Mouse (Mus musculus) ES-E14 (cell line): ENCODE data around the gene Slc4a7. TPM values are rescaled to one million over a fixed set of nuclear protein-coding genes. Genes with fewer than 3 reads are reported as not detected.

ENCODE experiments used
- DNase-seq: peaks from one replicate; pipeline ENCODE4 v3.0.0-alpha.2; 2013; ENCODE audit warnings: low read depth, low spot score
- H3K27ac ChIP-seq: 2 replicates; pipeline ENCODE4 v1.5.1; 2012; ENCODE audit warnings: low read depth, mild to moderate bottlenecking, low read length, moderate library complexity, mixed read lengths; ENCODE audit not compliant: poor library complexity, insufficient read depth, severe bottlenecking
- H3K36me3 ChIP-seq: 2 replicates; pipeline ENCODE4 v1.6.1; 2012; ENCODE audit warnings: mild to moderate bottlenecking, low read length, moderate library complexity, mixed read lengths; ENCODE audit not compliant: control insufficient read depth, poor library complexity, insufficient read depth, severe bottlenecking
- H3K4me1 ChIP-seq, 2 experiments: fragments of 150-350 bp in 1 of 2; sonication (generic) in 1 of 2; 2 replicates each; pipeline ENCODE4 v1.6.1; 2012; ENCODE audit warnings: low read length in 2 of 2, mild to moderate bottlenecking in 1 of 2, mixed read lengths in 1 of 2; ENCODE audit not compliant: control insufficient read depth in 2 of 2, insufficient read depth in 2 of 2, poor library complexity in 1 of 2
- H3K4me3 ChIP-seq, 2 experiments: fragments of 150-350 bp in 1 of 2; sonication (generic) in 1 of 2; 2 replicates each; pipeline ENCODE4 v1.5.1; 2012; ENCODE audit warnings: low read length in 2 of 2, low read depth in 1 of 2, mild to moderate bottlenecking in 1 of 2, mixed read lengths in 1 of 2; ENCODE audit not compliant: insufficient read depth in 1 of 2, poor library complexity in 1 of 2, severe bottlenecking in 1 of 2
- H3K9ac ChIP-seq: 2 replicates; pipeline ENCODE4 v1.6.1; 2012; ENCODE audit warnings: low read depth, mild to moderate bottlenecking, low read length, mixed read lengths; ENCODE audit not compliant: poor library complexity, insufficient read depth, severe bottlenecking
- H3K9me3 ChIP-seq: fragments of 150-350 bp; sonication (generic); 2 replicates; pipeline ENCODE4 v1.6.1; 2012; ENCODE audit warnings: low read depth, mild to moderate bottlenecking, low read length; ENCODE audit not compliant: control insufficient read depth, insufficient read depth
- CHD2 ChIP-seq: IDR thresholded peaks from 2 replicates; pipeline ENCODE4 v1.6.1; 2014; ENCODE audit warnings: mild to moderate bottlenecking, low read depth, low read length, inconsistent platforms
- HCFC1 ChIP-seq: IDR thresholded peaks from 2 replicates; pipeline ENCODE4 v1.6.1; 2012; ENCODE audit warnings: low read length, inconsistent platforms, borderline replicate concordance; ENCODE audit not compliant: insufficient read depth
- MAFK ChIP-seq: IDR thresholded peaks from 2 replicates; pipeline ENCODE4 v1.6.1; 2014; ENCODE audit warnings: mild to moderate bottlenecking, low read depth, low read length, inconsistent platforms; ENCODE audit not compliant: insufficient read depth
- ZC3H11A ChIP-seq: IDR thresholded peaks from 2 replicates; pipeline ENCODE4 v1.6.1; 2012; ENCODE audit warnings: low read depth, mild to moderate bottlenecking, inconsistent platforms, low read length, borderline replicate concordance
- ZNF384 ChIP-seq: IDR thresholded peaks from 2 replicates; pipeline ENCODE4 v1.6.1; 2012; ENCODE audit warnings: low read depth, low read length, inconsistent platforms
- in situ Hi-C, 2 experiments: fragments of 600-800 bp; cut with MboI; formaldehyde crosslinking; loops; one replicate each; pipeline ENCODE4 v1.15.1; 2025; ENCODE audit warnings: low sequenced_read_pairs in 2 of 2, inconsistent platforms in 1 of 2; ENCODE audit not compliant: unreplicated experiment in 2 of 2
- total RNA-seq: library from RNA; depleted of rRNA; stranded (reverse); fragments of 300-350 nt; gene quantifications from 2 replicates; pipeline ENCODE4 v1.2.3, GENCODE M21; 2012

Gene Slc4a7
- total RNA-seq, 1 experiment = 55.5 TPM

DNA sequence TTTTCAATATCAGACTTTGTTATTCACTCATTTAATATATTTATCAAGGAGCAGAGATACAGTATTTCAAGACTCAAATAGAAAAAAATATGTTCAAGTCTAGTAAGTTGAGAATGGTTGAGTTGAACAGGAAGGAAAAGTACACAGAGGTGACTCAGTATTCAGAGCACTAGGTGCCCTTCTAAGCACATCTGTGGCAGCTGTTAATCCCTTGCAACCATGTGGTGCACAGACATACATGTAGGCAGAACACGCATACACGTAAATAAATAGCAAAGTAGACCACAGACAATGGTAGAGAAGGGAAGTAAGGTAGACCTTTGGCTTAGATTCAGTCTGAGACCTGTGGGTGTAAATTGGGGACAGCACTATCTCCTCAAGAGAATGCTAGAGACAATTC lies 13.7 kb downstream of the Slc4a7 start:
- no peaks in the 10 kb centered on the region for H3K36me3 ChIP-seq
- no peaks in the 10 kb centered on the region for H3K9me3 ChIP-seq
- TF ChIP-seq MAFK (no peak), HCFC1 (no peak), ZC3H11A (no peak), ZNF384 (no peak), CHD2 (no peak)
- DNase-seq = no peak
- in situ Hi-C loops = no loop called here
- H3K4me1 ChIP-seq = 0 out of 4 replicates have a peak, but pooled peaks cover 0 to 2% of the 10 kb centered on the region in 2 experiments
- no peak overlapping the region for H3K9ac ChIP-seq
- no peak overlapping the region for H3K27ac ChIP-seq
- H3K4me3 ChIP-seq = no peak overlapping the region

DNA sequence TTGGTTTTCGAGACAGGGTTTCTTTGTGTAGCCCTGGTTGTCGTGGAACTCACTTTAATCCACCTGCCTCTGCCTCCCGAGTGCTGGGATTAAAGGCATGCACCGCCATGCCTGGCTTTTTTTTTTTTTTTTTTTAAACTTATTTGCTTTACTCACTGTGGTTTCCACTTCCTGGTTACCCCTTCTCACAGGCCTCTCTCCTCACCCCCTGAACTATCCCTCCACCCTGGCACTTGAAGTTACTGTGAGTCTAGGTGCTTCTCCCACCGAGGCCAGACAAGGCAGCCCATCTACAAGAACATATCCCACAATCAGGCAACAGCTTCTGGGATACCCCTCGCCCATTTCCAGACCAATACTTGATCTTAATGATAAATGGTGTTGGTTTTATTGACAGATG lies 14.8 kb downstream of the Slc4a7 start:
- H3K27ac ChIP-seq = no peak overlapping the region
- no peak for TF ChIP-seq HCFC1
- TF ChIP-seq MAFK = no peak
- no peak for TF ChIP-seq CHD2
- no peak for TF ChIP-seq ZNF384
- TF ChIP-seq ZC3H11A = no peak
- H3K9me3 ChIP-seq = no peaks in the 10 kb centered on the region
- no peaks in the 10 kb centered on the region for H3K36me3 ChIP-seq
- in situ Hi-C loops = no loop called here
- H3K9ac ChIP-seq = no peak overlapping the region
- no peak overlapping the region for H3K4me3 ChIP-seq
- 0 out of 4 replicates have a peak, but pooled peaks cover 0 to 2% of the 10 kb centered on the region in 2 experiments for H3K4me1 ChIP-seq
- DNase-seq = no peak

DNA sequence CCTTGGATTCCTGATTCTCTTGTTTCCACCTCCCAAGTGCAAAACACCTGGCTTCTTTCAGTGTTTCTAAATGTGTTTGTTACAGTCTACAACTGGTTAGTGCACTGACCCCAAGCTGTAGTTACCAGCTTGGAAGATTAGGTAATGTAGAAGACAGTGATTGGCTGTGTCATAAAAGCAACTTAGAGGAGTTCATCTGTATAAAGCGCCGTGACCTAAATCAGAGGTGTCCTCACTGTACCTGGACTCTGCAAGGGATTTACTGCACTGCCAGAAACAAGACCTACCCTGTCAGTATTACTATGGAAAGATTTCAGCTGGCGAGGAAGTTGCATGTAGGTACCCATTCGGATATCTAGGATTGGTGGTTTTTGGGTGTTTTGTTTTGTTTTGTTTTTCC lies 16.5 kb downstream of the Slc4a7 start:
- no peak for TF ChIP-seq CHD2
- no peak for TF ChIP-seq MAFK
- no peak for TF ChIP-seq ZC3H11A
- no peak for TF ChIP-seq ZNF384
- no peak for TF ChIP-seq HCFC1

DNA sequence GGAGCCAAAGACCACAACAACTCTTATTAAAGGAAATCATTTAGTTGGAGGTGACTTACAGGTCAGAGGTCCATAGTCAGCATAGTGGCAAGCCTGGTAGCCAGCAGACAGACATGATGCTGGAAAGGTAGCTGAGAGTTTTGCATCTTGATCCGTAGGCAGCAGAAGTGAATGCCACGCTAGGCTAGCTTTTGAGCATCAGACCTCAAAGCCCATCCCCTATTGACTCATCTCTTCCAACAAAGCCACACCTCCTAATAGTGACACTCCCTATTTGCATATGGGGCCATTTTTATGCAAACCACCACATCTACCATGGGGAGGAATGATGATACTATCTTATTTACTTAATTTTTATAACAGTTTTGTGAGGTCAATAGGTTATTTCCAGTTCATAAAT lies 79.1 kb downstream of the Slc4a7 start:
- no peak overlapping the region for H3K4me3 ChIP-seq
- no peak for TF ChIP-seq ZC3H11A
- TF ChIP-seq HCFC1 = no peak
- no peak for TF ChIP-seq CHD2
- no peak for TF ChIP-seq MAFK
- TF ChIP-seq ZNF384 = no peak
- H3K27ac ChIP-seq = no peak overlapping the region
- no peaks in the 10 kb centered on the region for H3K36me3 ChIP-seq
- H3K9me3 ChIP-seq = no peaks in the 10 kb centered on the region
- DNase-seq = no peak
- no peaks in the 10 kb centered on the region for H3K4me1 ChIP-seq
- in situ Hi-C loops = no loop called here
- no peak overlapping the region for H3K9ac ChIP-seq

More for the DNA sequence above, 16.5 kb downstream of the Slc4a7 start:
- Histone ChIP-seq H3K4me1 (0 out of 4 replicates have a peak, but pooled peaks cover 0 to 2% of the 10 kb centered on the region in 2 experiments), H3K4me3 (no peak overlapping the region), H3K36me3 (no peaks in the 10 kb centered on the region), H3K9me3 (no peaks in the 10 kb centered on the region), H3K9ac (no peak overlapping the region), H3K27ac (no peak overlapping the region)
- no peak for DNase-seq
- in situ Hi-C loops = no loop called here

DNA sequence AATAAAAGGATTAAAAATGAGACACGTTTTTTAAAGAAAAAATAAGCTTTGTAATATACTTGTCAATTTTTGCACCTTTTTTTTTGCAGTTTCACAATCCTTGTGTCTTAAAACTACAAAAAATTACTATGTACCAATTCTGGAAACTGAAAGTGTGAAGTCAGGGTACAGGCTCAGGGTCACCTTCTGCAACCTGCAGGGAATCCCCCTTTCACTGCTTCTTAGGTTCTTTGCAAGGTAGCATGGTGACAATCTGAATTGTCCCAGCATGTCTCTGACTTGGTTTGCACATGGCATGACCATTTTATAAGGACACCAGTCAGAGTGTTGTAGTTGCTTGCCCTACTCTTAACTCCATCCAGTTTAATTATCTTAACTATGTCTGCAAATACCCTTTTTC lies 82.1 kb downstream of the Slc4a7 start:
- Histone ChIP-seq H3K36me3 (peaks cover 2% of the 10 kb centered on the region; the same call in 1 of the 2 replicates), H3K27ac (no peak overlapping the region), H3K9ac (no peak overlapping the region), H3K9me3 (no peaks in the 10 kb centered on the region), H3K4me1 (no peaks in the 10 kb centered on the region), H3K4me3 (no peak overlapping the region)
- in situ Hi-C loops = no loop called here
- no peak for DNase-seq
- TF ChIP-seq HCFC1 = no peak
- TF ChIP-seq ZC3H11A = no peak
- no peak for TF ChIP-seq CHD2
- TF ChIP-seq MAFK = no peak
- TF ChIP-seq ZNF384 = no peak
